Mouse (Mus musculus) kidney, adult 2 months (tissue): ENCODE data around the gene Gm26938. TPM values are rescaled to one million over a fixed set of nuclear protein-coding genes. Genes with fewer than 3 reads are reported as not detected.
A peak's percentile ranks its signal among the peaks of the same experiment; 100 is the strongest.

Experiments used
- DNase-seq: peaks from one replicate; pipeline ENCODE4 v3.0.0; 2021
- H3K27ac ChIP-seq: fragments of 200-500 bp; 2 replicates; pipeline ENCODE4 v1.5.1; 2012; ENCODE audit warnings: low read depth, low read length, control low read depth, inconsistent platforms; ENCODE audit not compliant: insufficient read depth
- H3K27me3 ChIP-seq: fragments of 200-500 bp; replicated peaks from 2 replicates; pipeline ENCODE4 v1.6.1; 2012; ENCODE audit warnings: mild to moderate bottlenecking, moderate library complexity, low read length, inconsistent platforms; ENCODE audit not compliant: control insufficient read depth, insufficient read depth
- H3K36me3 ChIP-seq: fragments of 200-500 bp; 2 replicates; pipeline ENCODE4 v1.6.1; 2012; ENCODE audit warnings: mild to moderate bottlenecking, moderate library complexity, low read length, inconsistent platforms; ENCODE audit not compliant: control insufficient read depth, insufficient read depth
- H3K4me1 ChIP-seq: fragments of 200-500 bp; 2 replicates; pipeline ENCODE4 v1.6.1; 2011; ENCODE audit warnings: low read length; ENCODE audit not compliant: control insufficient read depth, insufficient read depth
- H3K4me3 ChIP-seq: fragments of 200-500 bp; 2 replicates; pipeline ENCODE4 v1.5.1; 2011; ENCODE audit warnings: mild to moderate bottlenecking, low read depth, low read length, control low read depth; ENCODE audit not compliant: insufficient read depth
- CTCF ChIP-seq: fragments of 200-500 bp; conservative IDR thresholded peaks from 2 replicates; pipeline ENCODE4 v1.5.1; 2011; ENCODE audit warnings: low read depth, mild to moderate bottlenecking, control low read depth, low read length, moderate library complexity, mixed read lengths; ENCODE audit not compliant: insufficient read depth, insufficient read length
- POLR2A ChIP-seq: fragments of 200-500 bp; IDR thresholded peaks from one replicate; pipeline ENCODE4 v1.6.1; 2011; ENCODE audit warnings: low read depth, low read length, control low read depth
- WGBS: fragments of 180-500 bp; shearing (Covaris S2); methylation state at CpG from one replicate; pipeline ENCODE4 v1.1.7; 2018; 5-methylcytosine and 5-hydroxymethylcytosine counted together
- polyA plus RNA-seq: library from polyadenylated mRNA; depleted of rRNA; stranded (reverse); fragments of >200 nt; gene quantifications from 2 replicates; pipeline ENCODE4 v1.2.3, GENCODE M21; 2012

Gm26938 gene
- polyA plus RNA-seq, 1 experiment, result not detected

DNA sequence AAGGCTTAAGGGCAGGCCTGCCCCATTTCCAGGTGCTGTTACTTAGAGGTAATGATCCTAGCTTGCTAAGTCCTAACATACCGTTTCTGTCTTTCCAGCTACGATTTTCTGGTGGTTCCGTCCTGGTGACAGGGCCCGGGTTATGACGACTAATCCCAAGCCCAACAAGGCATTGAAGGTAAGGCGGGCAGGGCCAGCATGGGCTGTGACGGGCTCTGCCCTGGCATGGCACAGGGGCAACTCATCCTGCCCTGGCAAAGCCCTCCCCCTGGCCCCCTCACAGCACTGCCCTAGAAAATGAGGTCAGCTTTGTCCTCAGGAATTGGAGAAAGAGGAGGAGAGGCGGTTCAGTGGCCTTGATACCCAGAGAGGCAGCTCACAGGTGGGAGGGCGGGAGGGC is 27.2 kb downstream of the Gm26938 start:
- H3K36me3 ChIP-seq, result no peaks in the 10 kb centered on the region; the same call in none of the 2 replicates
- WGBS, result 93% methylated on average over 9 of the region's 9 CpGs
- TF ChIP-seq POLR2A, result no peak
- TF ChIP-seq CTCF, result no peak
- no peak overlapping the region for H3K4me3 ChIP-seq
- DNase-seq, result no peak
- no peak overlapping the region for H3K27ac ChIP-seq
- H3K27me3 ChIP-seq, result no peaks in the 10 kb centered on the region
- H3K4me1 ChIP-seq, result peaks cover 33% of the 10 kb centered on the region

- H3K27me3 ChIP-seq, result no peaks in the 10 kb centered on the region
- 48% methylated on average over 12 of the region's 12 CpGs for WGBS
- H3K36me3 ChIP-seq, result no peaks in the 10 kb centered on the region; the same call in none of the 2 replicates
- no peak for TF ChIP-seq CTCF
- TF ChIP-seq POLR2A, result no peak
- H3K27ac ChIP-seq, result peak overlapping the region; percentile 46
- no peak for DNase-seq
- peaks cover 38% of the 10 kb centered on the region for H3K4me1 ChIP-seq
- H3K4me3 ChIP-seq, result no peak overlapping the region
Measured at GRCm38 (mm10) chr5:139798168-139798900, 27.9 kb downstream of the Gm26938 start.

- 34% methylated on average over 11 of the region's 11 CpGs for WGBS
- TF ChIP-seq POLR2A (no peak), CTCF (no peak)
- Histone ChIP-seq H3K4me3 (peak overlapping the region; percentile 12), H3K27me3 (no peaks in the 10 kb centered on the region), H3K4me1 (peaks cover 44% of the 10 kb centered on the region), H3K36me3 (no peaks in the 10 kb centered on the region; the same call in none of the 2 replicates), H3K27ac (peak overlapping the region; percentile 97)
- peak; percentile 96 for DNase-seq
Measured at GRCm38 (mm10) chr5:139797473-139798167, 28.6 kb downstream of the Gm26938 start.

- Histone ChIP-seq H3K4me3 (peak overlapping the region; percentile 13; the same call in 1 of the 2 replicates), H3K36me3 (no peaks in the 10 kb centered on the region; the same call in none of the 2 replicates), H3K4me1 (peaks cover 48% of the 10 kb centered on the region), H3K27ac (peak overlapping the region; percentile 99), H3K27me3 (no peaks in the 10 kb centered on the region)
- peak; percentile 97 for DNase-seq
- 10% methylated on average over 13 of the region's 13 CpGs for WGBS
- TF ChIP-seq CTCF, result no peak
- no peak for TF ChIP-seq POLR2A
Measured at GRCm38 (mm10) chr5:139796900-139797299, 29.3 kb downstream of the Gm26938 start.

DNA sequence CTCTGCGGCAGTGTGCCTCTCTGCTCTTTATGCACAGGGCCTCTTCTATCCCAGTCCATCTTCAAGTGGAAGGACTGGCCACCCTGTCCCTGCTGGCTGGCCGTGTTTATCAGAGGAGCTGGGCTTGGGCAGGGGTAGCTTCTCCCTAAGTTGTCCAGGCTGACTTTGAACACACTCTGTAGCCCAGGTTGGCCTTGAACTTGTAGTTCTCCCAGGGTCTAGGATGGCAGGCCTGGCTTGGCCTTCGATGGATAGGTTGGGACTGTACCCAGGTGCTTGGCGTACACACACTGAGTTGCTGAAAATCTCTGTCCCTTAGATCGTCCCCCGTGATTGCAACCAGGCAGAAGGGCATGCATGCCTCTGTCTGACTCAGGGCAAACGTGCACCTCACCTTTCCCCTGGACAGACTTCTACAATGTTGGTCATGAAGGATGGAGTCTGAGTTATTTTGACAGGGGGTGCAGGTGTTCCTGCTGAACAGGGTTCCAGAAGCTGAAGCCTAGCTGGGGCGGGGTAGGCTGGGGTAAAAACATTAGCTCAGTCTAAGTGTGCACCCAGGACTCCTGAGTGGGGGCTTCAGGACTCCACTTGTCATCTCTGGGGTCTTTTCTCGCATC is 30.1 kb downstream of the Gm26938 start:
- no peak for TF ChIP-seq CTCF
- no peak for TF ChIP-seq POLR2A
- Histone ChIP-seq H3K36me3 (no peaks in the 10 kb centered on the region; the same call in none of the 2 replicates), H3K27me3 (no peaks in the 10 kb centered on the region), H3K4me3 (no peak overlapping the region), H3K4me1 (peaks cover 48% of the 10 kb centered on the region), H3K27ac (peak overlapping the region; percentile 99)
- 60% methylated on average over 9 of the region's 9 CpGs for WGBS
- no peak for DNase-seq

DNA sequence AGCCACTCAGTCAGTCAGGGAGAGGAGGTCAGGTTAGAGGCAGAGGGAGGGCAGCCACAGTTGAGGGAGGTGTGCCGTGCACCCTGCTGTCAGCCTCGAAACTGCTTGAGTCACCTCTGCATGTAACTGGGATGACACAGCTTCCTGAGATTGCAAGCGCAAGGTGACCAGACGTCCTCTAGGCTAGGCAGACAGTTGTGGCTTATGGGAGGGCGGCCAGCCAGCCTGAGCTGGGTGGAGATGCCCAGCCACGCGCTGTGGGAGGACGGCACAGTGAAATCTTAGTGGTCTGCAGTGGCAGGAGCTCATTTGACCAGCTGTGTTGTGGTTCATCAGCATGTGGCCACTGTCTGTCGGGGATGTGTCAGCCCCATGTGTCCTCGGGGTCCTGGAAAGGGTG is 31.3 kb downstream of the Gm26938 start:
- 34% methylated on average over 10 of the region's 10 CpGs for WGBS
- TF ChIP-seq CTCF, result no peak
- TF ChIP-seq POLR2A, result no peak
- Histone ChIP-seq H3K4me3 (no peak overlapping the region), H3K4me1 (peaks cover 50% of the 10 kb centered on the region), H3K27me3 (no peaks in the 10 kb centered on the region), H3K36me3 (no peaks in the 10 kb centered on the region; the same call in 1 of the 2 replicates), H3K27ac (peak overlapping the region; percentile 24)
- peak; percentile 39 for DNase-seq

- H3K27me3 ChIP-seq, result no peaks in the 10 kb centered on the region
- TF ChIP-seq POLR2A (no peak), CTCF (no peak)
- WGBS, result 76% methylated on average over 5 of the region's 5 CpGs
- H3K4me1 ChIP-seq, result peaks cover 50% of the 10 kb centered on the region
- no peaks in the 10 kb centered on the region; the same call in 1 of the 2 replicates for H3K36me3 ChIP-seq
- no peak overlapping the region for H3K4me3 ChIP-seq
- no peak for DNase-seq
- peak overlapping the region; percentile 85 for H3K27ac ChIP-seq
Measured at GRCm38 (mm10) chr5:139794137-139794536, 32.1 kb downstream of the Gm26938 start.
